Mouse (Mus musculus): ENCODE data around the gene Speer4f2.

GRCm38 (mm10) chr5:17426930-17427329, 54.0 kb downstream of the Speer4f2 start:
- no peak for TF ChIP-seq CTCF (IDR thresholded peaks at IDR 0.05; ENCODE audit: control insufficient read depth, insufficient read depth, insufficient read length)
- TF ChIP-seq MAX (IDR thresholded peaks at IDR 0.05), result no peak
- TF ChIP-seq USF1 (IDR thresholded peaks at IDR 0.05; ENCODE audit: low read depth), result no peak
